Mouse (Mus musculus) MEL (cell line): ENCODE results near the gene Mtss1l. TPM values are rescaled to one million over a fixed set of nuclear protein-coding genes. Genes with fewer than 3 reads are reported as not detected.

Source experiments
- DNase-seq: peaks from one replicate; pipeline ENCODE4 v3.0.0; 2011; ENCODE audit warnings: low read depth, low spot score
- H3K27ac ChIP-seq: 2 replicates; pipeline ENCODE4 v1.5.1; 2012; ENCODE audit warnings: low read depth, mild to moderate bottlenecking, control low read depth, low read length, moderate library complexity; ENCODE audit not compliant: control insufficient read depth
- H3K27me3 ChIP-seq, 2 experiments: fragments of 150-350 bp in 1 of 2; sonication (generic) in 1 of 2; 2 replicates each; pipeline ENCODE4 v1.6.1; 2012; ENCODE audit warnings: low read length in 2 of 2, mild to moderate bottlenecking in 2 of 2, improper control_type of control experiment in 1 of 2, moderate library complexity in 1 of 2; ENCODE audit not compliant: insufficient read depth in 2 of 2, control insufficient read depth in 1 of 2
- H3K36me3 ChIP-seq, 2 experiments: 2 replicates each; pipeline ENCODE4 v1.6.1; 2012 to 2014; ENCODE audit warnings: low read length in 2 of 2, improper control_type of control experiment in 1 of 2, inconsistent platforms in 1 of 2, mild to moderate bottlenecking in 1 of 2; ENCODE audit not compliant: insufficient read depth in 2 of 2, control insufficient read depth in 1 of 2
- H3K4me1 ChIP-seq, 2 experiments: fragments of 150-350 bp in 1 of 2; sonication (generic) in 1 of 2; 2 replicates each; pipeline ENCODE4 v1.6.1; 2012; ENCODE audit warnings: low read length in 2 of 2, improper control_type of control experiment in 1 of 2, mild to moderate bottlenecking in 1 of 2; ENCODE audit not compliant: insufficient read depth in 2 of 2, control insufficient read depth in 1 of 2
- H3K4me3 ChIP-seq, 2 experiments: fragments of 150-350 bp in 1 of 2; sonication (generic) in 1 of 2; 2 replicates each; pipeline ENCODE4 v1.5.1; 2012; ENCODE audit warnings: low read depth in 2 of 2, low read length in 2 of 2, mild to moderate bottlenecking in 2 of 2, moderate library complexity in 2 of 2, control low read depth in 1 of 2, improper control_type of control experiment in 1 of 2; ENCODE audit not compliant: control insufficient read depth in 1 of 2, insufficient read depth in 1 of 2
- H3K79me2 ChIP-seq: 2 replicates; pipeline ENCODE4 v1.6.1; 2012; ENCODE audit warnings: mild to moderate bottlenecking, low read length, moderate library complexity; ENCODE audit not compliant: control insufficient read depth, poor library complexity, insufficient read depth
- H3K9ac ChIP-seq: 2 replicates; pipeline ENCODE4 v1.6.1; 2012; ENCODE audit warnings: low read depth, mild to moderate bottlenecking, control low read depth, low read length, moderate library complexity; ENCODE audit not compliant: control insufficient read depth, poor library complexity, severe bottlenecking
- H3K9me3 ChIP-seq: fragments of 150-350 bp; sonication (generic); replicated peaks from 2 replicates; pipeline ENCODE4 v1.6.1; 2012; ENCODE audit warnings: mild to moderate bottlenecking, low read length, improper control_type of control experiment, moderate library complexity; ENCODE audit not compliant: insufficient read depth
- E2F4 ChIP-seq: IDR thresholded peaks from 2 replicates; pipeline ENCODE4 v1.6.1; 2011; ENCODE audit warnings: low read depth, low read length, improper control_type of control experiment, borderline replicate concordance
- EP300 ChIP-seq, 2 experiments: IDR thresholded peaks; 2 replicates each; pipeline ENCODE4 v1.6.1; 2011; ENCODE audit warnings: improper control_type of control experiment in 2 of 2, low read length in 2 of 2, low read depth in 1 of 2, mild to moderate bottlenecking in 1 of 2
- HCFC1 ChIP-seq: IDR thresholded peaks from 2 replicates; pipeline ENCODE4 v1.6.1; 2012; ENCODE audit warnings: low read depth, mild to moderate bottlenecking, inconsistent platforms, low read length, improper control_type of control experiment, moderate library complexity
- MAFK ChIP-seq: IDR thresholded peaks from 2 replicates; pipeline ENCODE4 v1.6.1; 2011; ENCODE audit warnings: low read depth, mild to moderate bottlenecking, low read length, improper control_type of control experiment, borderline replicate concordance
- MAX ChIP-seq: IDR thresholded peaks from 2 replicates; pipeline ENCODE4 v1.6.1; 2011; ENCODE audit warnings: low read length, improper control_type of control experiment
- MAZ ChIP-seq: IDR thresholded peaks from 2 replicates; pipeline ENCODE4 v1.6.1; 2012; ENCODE audit warnings: low read depth, mild to moderate bottlenecking, inconsistent platforms, low read length, improper control_type of control experiment
- MXI1 ChIP-seq: IDR thresholded peaks from 2 replicates; pipeline ENCODE4 v1.6.1; 2011; ENCODE audit warnings: mild to moderate bottlenecking, low read depth, low read length, improper control_type of control experiment
- MYB ChIP-seq: IDR thresholded peaks from 2 replicates; pipeline ENCODE4 v1.6.1; 2011; ENCODE audit warnings: mild to moderate bottlenecking, low read depth, low read length, improper control_type of control experiment
- MYC ChIP-seq: IDR thresholded peaks from 2 replicates; pipeline ENCODE4 v1.6.1; 2011; ENCODE audit warnings: low read depth, mild to moderate bottlenecking, low read length, improper control_type of control experiment, moderate library complexity
- NRF1 ChIP-seq: IDR thresholded peaks from 2 replicates; pipeline ENCODE4 v1.6.1; 2014; ENCODE audit warnings: low read depth, mild to moderate bottlenecking, inconsistent platforms, low read length, improper control_type of control experiment, moderate library complexity; ENCODE audit not compliant: poor library complexity, insufficient read depth, severe bottlenecking
- POLR2AphosphoS2 ChIP-seq: IDR thresholded peaks from 2 replicates; pipeline ENCODE4 v1.6.1; 2011; ENCODE audit warnings: low read length, improper control_type of control experiment
- POLR2AphosphoS5 ChIP-seq: IDR thresholded peaks from 2 replicates; pipeline ENCODE4 v1.6.1; 2012; ENCODE audit warnings: low read depth, borderline replicate concordance, mild to moderate bottlenecking, inconsistent platforms, low read length, moderate library complexity, mixed read lengths
- RAD21 ChIP-seq: IDR thresholded peaks from 2 replicates; pipeline ENCODE4 v1.6.1; 2011; ENCODE audit warnings: mild to moderate bottlenecking, low read depth, low read length, improper control_type of control experiment
- SIN3A ChIP-seq: IDR thresholded peaks from 2 replicates; pipeline ENCODE4 v1.6.1; 2012; ENCODE audit warnings: low read length, improper control_type of control experiment, inconsistent platforms
- UBTF ChIP-seq: IDR thresholded peaks from 2 replicates; pipeline ENCODE4 v1.6.1; 2012; ENCODE audit warnings: low read depth, mild to moderate bottlenecking, inconsistent platforms, low read length, improper control_type of control experiment, moderate library complexity, borderline replicate concordance; ENCODE audit not compliant: insufficient read depth
- USF1 ChIP-seq: IDR thresholded peaks from 2 replicates; pipeline ENCODE4 v1.6.1; 2014; ENCODE audit warnings: low read depth, mild to moderate bottlenecking, inconsistent platforms, low read length, improper control_type of control experiment, moderate library complexity
- ZC3H11A ChIP-seq: IDR thresholded peaks from 2 replicates; pipeline ENCODE4 v1.6.1; 2012; ENCODE audit warnings: low read depth, mild to moderate bottlenecking, inconsistent platforms, low read length, improper control_type of control experiment
- polyA plus RNA-seq, 2 experiments: library from polyadenylated mRNA; stranded (reverse) in 1 of 2; unstranded in 1 of 2; fragments of >175 nt in 1 of 2; fragments of >200 nt in 1 of 2; gene quantifications; 2 replicates each; pipeline versions ENCODE4 v1.2.1 to v1.2.4; 2012; ENCODE audit warnings: low replicate concordance in 2 of 2, low read depth in 1 of 2; ENCODE audit not compliant: insufficient read length in 2 of 2, insufficient read depth in 1 of 2, missing spikeins in 1 of 2
- total RNA-seq: library from RNA; depleted of rRNA; stranded (reverse); fragments of 300-350 nt; gene quantifications from 2 replicates; pipeline ENCODE4 v1.2.3, GENCODE M21; 2012

Mtss1l gene
- total and polyA plus RNA-seq, 3 experiments = 1.2 to 4.3 TPM; not detected in 1

DNA sequence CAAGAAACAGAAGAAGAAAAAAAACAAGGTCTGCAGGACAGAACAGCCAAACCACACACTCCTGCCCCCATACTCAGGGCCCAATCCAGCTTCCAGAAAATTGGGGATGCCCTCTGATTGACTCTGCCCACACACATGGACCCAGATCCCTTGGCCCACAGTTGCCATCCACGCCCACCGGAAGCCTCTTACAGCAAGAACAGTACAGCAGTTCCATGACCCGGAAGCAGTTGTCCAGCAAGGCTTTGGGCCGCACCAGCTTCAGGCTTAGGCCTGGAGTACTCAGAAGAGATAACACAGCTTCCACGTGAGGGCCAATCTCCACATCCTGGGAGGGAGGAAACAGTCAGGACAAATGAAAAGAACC lies 21.2 kb downstream of the Mtss1l start:
- no peaks in the 10 kb centered on the region for H3K27me3 ChIP-seq
- no peak for DNase-seq
- no peaks in the 10 kb centered on the region for H3K36me3 ChIP-seq
- H3K9ac ChIP-seq = no peak overlapping the region
- H3K9me3 ChIP-seq = no peaks in the 10 kb centered on the region
- H3K79me2 ChIP-seq = no peaks in the 10 kb centered on the region
- H3K4me3 ChIP-seq = no peak overlapping the region
- peaks cover 0 to 9% of the 10 kb centered on the region in 2 experiments; a peak in 3 of 4 replicates for H3K4me1 ChIP-seq
- no peak overlapping the region for H3K27ac ChIP-seq
- TF ChIP-seq MAZ (no peak), RAD21 (no peak), USF1 (no peak), NRF1 (no peak), MYC (no peak), MAX (no peak), POLR2AphosphoS2 (no peak), SIN3A (no peak), MYB (no peak), MAFK (no peak)
- TF ChIP-seq, all 39 proteins: peak for 0

DNA sequence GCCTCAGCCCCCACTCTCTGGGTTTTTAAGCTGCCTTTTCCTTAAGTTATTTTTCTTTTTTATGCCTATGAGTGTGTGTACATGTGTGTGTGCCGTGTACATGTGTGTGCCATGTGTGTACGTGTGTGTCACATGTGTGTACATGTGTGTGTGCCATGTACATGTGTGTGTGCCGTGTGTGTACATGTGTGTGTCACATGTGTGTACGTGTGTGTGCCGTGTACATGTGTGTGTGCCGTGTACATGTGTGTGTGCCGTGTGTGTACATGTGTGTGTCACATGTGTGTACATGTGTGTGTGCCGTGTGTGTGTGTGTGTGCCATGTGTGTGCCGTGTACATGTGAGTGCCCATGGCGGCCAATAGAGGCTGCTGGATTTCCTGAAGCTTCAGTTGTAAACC lies 23.9 kb downstream of the Mtss1l start:
- Histone ChIP-seq H3K4me1 (peaks cover 0 to 9% of the 10 kb centered on the region in 2 experiments; a peak in 3 of 4 replicates), H3K27ac (no peak overlapping the region), H3K36me3 (no peaks in the 10 kb centered on the region), H3K27me3 (no peaks in the 10 kb centered on the region), H3K4me3 (no peak overlapping the region)
- TF ChIP-seq USF1 (no peak), POLR2AphosphoS5 (0 out of 2 replicates have a peak, but pooled peaks have one; percentile 32)
- TF ChIP-seq, all 39 proteins: peak for 1
- H3K79me2 ChIP-seq = no peaks in the 10 kb centered on the region
- H3K9me3 ChIP-seq = no peaks in the 10 kb centered on the region
- no peak for DNase-seq
- H3K9ac ChIP-seq = no peak overlapping the region

DNA sequence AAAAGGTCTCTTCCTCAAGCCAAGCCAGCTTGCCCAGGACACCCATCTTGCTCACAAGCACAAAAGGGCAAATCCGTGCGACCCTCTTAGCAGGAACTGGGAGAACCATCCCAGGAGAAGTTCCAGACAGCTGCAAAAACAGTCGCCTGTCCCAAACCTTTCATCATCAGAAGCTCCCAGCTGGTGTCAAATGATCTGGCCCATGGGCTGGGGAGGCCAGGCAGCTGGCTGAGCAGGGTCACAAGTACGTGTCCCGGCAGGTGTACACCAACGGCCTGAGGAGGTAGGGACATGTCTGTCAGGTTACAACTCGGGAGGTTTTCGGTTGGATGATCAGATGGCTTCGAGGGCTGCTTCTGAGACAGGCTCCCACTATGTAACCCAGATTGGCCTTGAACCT lies 25.4 kb downstream of the Mtss1l start:
- TF ChIP-seq MAX = no peak
- TF ChIP-seq MXI1 = no peak
- no peak for TF ChIP-seq ZC3H11A
- no peak for TF ChIP-seq EP300 (IDR thresholded peaks at IDR 0.05; ENCODE audit: low read depth in 1 of 2, low read length in 2 of 2)
- no peak for TF ChIP-seq MAZ
- TF ChIP-seq HCFC1 = no peak
- no peak for TF ChIP-seq UBTF
- no peak for TF ChIP-seq E2F4
- Histone ChIP-seq H3K27me3 (no peaks in the 10 kb centered on the region), H3K4me3 (no peak overlapping the region), H3K27ac (no peak overlapping the region), H3K36me3 (peaks cover 0 to 4% of the 10 kb centered on the region in 2 experiments; a peak in 2 of 4 replicates), H3K4me1 (peaks cover 0 to 16% of the 10 kb centered on the region in 2 experiments; a peak in 3 of 4 replicates), H3K79me2 (no peaks in the 10 kb centered on the region), H3K9ac (no peak overlapping the region), H3K9me3 (no peaks in the 10 kb centered on the region)
- no peak for DNase-seq
